Mouse (Mus musculus) heart, embryonic 16.5 days (tissue): ENCODE measurements at regions not wholly inside any gene's neighbourhood (a gene's known extent, or its start where the extent isn't known, plus 50 kb on each side); places are given as distances from the start of the nearest gene placed in this dataset.

Experiments used
- ATAC-seq: fragments of 200-750 bp; cut with Nextera tagmentation; replicated peaks from 2 replicates; pipeline ENCODE4 v1.8.0; 2017; ENCODE audit warnings: moderate number of reproducible peaks; ENCODE audit not compliant: insufficient read depth, low FRiP score; ENCODE audit errors: extremely low read depth
- H3K27ac ChIP-seq: fragments of 300-500 bp; sonication (generic); 2 replicates; pipeline ENCODE4 v1.5.1; 2014; ENCODE audit warnings: mild to moderate bottlenecking, low read length, control low read depth, moderate library complexity
- H3K27me3 ChIP-seq: fragments of 300-500 bp; sonication (generic); 2 replicates; pipeline ENCODE4 v1.6.1; 2014; ENCODE audit warnings: low read length, mixed read lengths; ENCODE audit not compliant: control insufficient read depth, insufficient read depth
- H3K36me3 ChIP-seq: fragments of 300-500 bp; sonication (generic); 2 replicates; pipeline ENCODE4 v1.6.1; 2014; ENCODE audit not compliant: control insufficient read depth, insufficient read depth
- H3K4me1 ChIP-seq: fragments of 300-500 bp; sonication (generic); 2 replicates; pipeline ENCODE4 v1.6.1; 2014; ENCODE audit warnings: low read length, mixed read lengths; ENCODE audit not compliant: control insufficient read depth, insufficient read depth
- H3K4me2 ChIP-seq: fragments of 300-500 bp; sonication (generic); 2 replicates; pipeline ENCODE4 v1.6.1; 2014; ENCODE audit warnings: low read depth, mild to moderate bottlenecking, control low read depth, low read length
- H3K4me3 ChIP-seq: fragments of 300-500 bp; sonication (generic); 2 replicates; pipeline ENCODE4 v1.5.1; 2014; ENCODE audit warnings: mild to moderate bottlenecking, control low read depth, low read length
- H3K9ac ChIP-seq: fragments of 300-500 bp; sonication (generic); 2 replicates; pipeline ENCODE4 v1.6.1; 2014; ENCODE audit warnings: low read length, control low read depth
- H3K9me3 ChIP-seq: fragments of 300-500 bp; sonication (generic); replicated peaks from 2 replicates; pipeline ENCODE4 v1.6.1; 2016; ENCODE audit warnings: low read length; ENCODE audit not compliant: control insufficient read depth
- WGBS: fragments of 180-500 bp; shearing (Covaris S2); extraction: QIAGEN DNeasy Blood & Tissue Kit; methylation state at CpG from one replicate; pipeline ENCODE4 v1.1.7; 2014; 5-methylcytosine and 5-hydroxymethylcytosine counted together

GRCm38 (mm10) chr9:115403354-115403968 is 93.2 kb upstream of the Stt3b start:
- peaks cover 8% of the 10 kb centered on the region for H3K4me1 ChIP-seq
- ATAC-seq, result no peak
- H3K4me2 ChIP-seq, result no peak overlapping the region
- no peak overlapping the region for H3K9ac ChIP-seq
- no peak overlapping the region for H3K4me3 ChIP-seq
- no peak overlapping the region for H3K27ac ChIP-seq
- WGBS, result 81% methylated on average over 7 of the region's 7 CpGs
- 0 out of 2 replicates have a peak, but pooled peaks cover under 1% of the 10 kb centered on the region for H3K9me3 ChIP-seq
- no peaks in the 10 kb centered on the region for H3K27me3 ChIP-seq
- no peaks in the 10 kb centered on the region for H3K36me3 ChIP-seq

- no peak for ATAC-seq
- H3K27me3 ChIP-seq, result no peaks in the 10 kb centered on the region
- 80% methylated on average over 21 of the region's 21 CpGs for WGBS
- H3K27ac ChIP-seq, result no peak overlapping the region
- no peaks in the 10 kb centered on the region for H3K36me3 ChIP-seq
- H3K4me1 ChIP-seq, result no peaks in the 10 kb centered on the region
- no peak overlapping the region for H3K9ac ChIP-seq
- no peaks in the 10 kb centered on the region for H3K9me3 ChIP-seq
- no peak overlapping the region for H3K4me2 ChIP-seq
- H3K4me3 ChIP-seq, result no peak overlapping the region
Observed at GRCm38 (mm10) chr9:115407901-115408470, 97.8 kb upstream of the Stt3b start.

GRCm38 (mm10) chr9:115408886-115409285 is 98.7 kb upstream of the Stt3b start:
- no peak for ATAC-seq
- no peaks in the 10 kb centered on the region for H3K36me3 ChIP-seq
- H3K4me1 ChIP-seq, result no peaks in the 10 kb centered on the region
- H3K27ac ChIP-seq, result no peak overlapping the region
- WGBS, result 80% methylated on average over 6 of the region's 6 CpGs
- H3K9ac ChIP-seq, result no peak overlapping the region
- H3K27me3 ChIP-seq, result no peaks in the 10 kb centered on the region
- no peak overlapping the region for H3K4me2 ChIP-seq
- no peaks in the 10 kb centered on the region for H3K9me3 ChIP-seq
- no peak overlapping the region for H3K4me3 ChIP-seq

- no peaks in the 10 kb centered on the region for H3K27me3 ChIP-seq
Observed at GRCm38 (mm10) chr9:115414190-115414589, 104.0 kb upstream of the Stt3b start.

GRCm38 (mm10) chr9:115422786-115423185 is 112.6 kb upstream of the Stt3b start:
- peaks cover 9% of the 10 kb centered on the region for H3K9me3 ChIP-seq
- H3K27ac ChIP-seq, result no peak overlapping the region
- no peaks in the 10 kb centered on the region for H3K27me3 ChIP-seq
- no peaks in the 10 kb centered on the region for H3K4me1 ChIP-seq
- no peak overlapping the region for H3K4me2 ChIP-seq
- ATAC-seq, result no peak
- no peaks in the 10 kb centered on the region for H3K36me3 ChIP-seq
- 72% methylated on average over 7 of the region's 7 CpGs for WGBS
- H3K9ac ChIP-seq, result no peak overlapping the region
- no peak overlapping the region for H3K4me3 ChIP-seq

More at GRCm38 (mm10) chr9:115414190-115414589, 104.0 kb upstream of the Stt3b start:
- Histone ChIP-seq H3K4me3 (no peak overlapping the region), H3K36me3 (no peaks in the 10 kb centered on the region), H3K9me3 (peaks cover 5% of the 10 kb centered on the region), H3K4me1 (no peaks in the 10 kb centered on the region), H3K4me2 (no peak overlapping the region), H3K27ac (no peak overlapping the region), H3K9ac (no peak overlapping the region)
- no peak for ATAC-seq
- 76% methylated on average over 4 of the region's 4 CpGs for WGBS

- Histone ChIP-seq H3K4me3 (no peak overlapping the region), H3K9me3 (no peaks in the 10 kb centered on the region), H3K27me3 (no peaks in the 10 kb centered on the region), H3K9ac (no peak overlapping the region), H3K36me3 (no peaks in the 10 kb centered on the region), H3K4me2 (no peak overlapping the region), H3K27ac (no peak overlapping the region), H3K4me1 (no peaks in the 10 kb centered on the region)
- 71% methylated on average over 8 of the region's 8 CpGs for whole genome bisulfite sequencing
- no peak for ATAC-seq
Observed at GRCm38 (mm10) chr9:115426682-115427081, 116.5 kb upstream of the Stt3b start.

- H3K27me3 ChIP-seq, result no peaks in the 10 kb centered on the region
- no peak overlapping the region for H3K9ac ChIP-seq
- no peak overlapping the region for H3K4me3 ChIP-seq
- WGBS, result 53% methylated on average over 4 of the region's 4 CpGs
- H3K4me1 ChIP-seq, result no peaks in the 10 kb centered on the region
- ATAC-seq, result no peak
- H3K27ac ChIP-seq, result no peak overlapping the region
- no peak overlapping the region for H3K4me2 ChIP-seq
- no peaks in the 10 kb centered on the region for H3K36me3 ChIP-seq
- no peaks in the 10 kb centered on the region for H3K9me3 ChIP-seq
Observed at GRCm38 (mm10) chr9:115430271-115430670, 120.0 kb upstream of the Stt3b start.

GRCm38 (mm10) chr9:115434696-115435095 is 124.5 kb upstream of the Stt3b start:
- Histone ChIP-seq H3K27ac (no peak overlapping the region), H3K4me2 (no peak overlapping the region), H3K9ac (no peak overlapping the region), H3K27me3 (no peaks in the 10 kb centered on the region), H3K4me3 (no peak overlapping the region), H3K4me1 (no peaks in the 10 kb centered on the region), H3K36me3 (no peaks in the 10 kb centered on the region), H3K9me3 (peaks cover 11% of the 10 kb centered on the region)
- WGBS, result 9% methylated on average over 5 of the region's 5 CpGs
- ATAC-seq, result no peak

GRCm38 (mm10) chr9:115436301-115436700 is 126.1 kb upstream of the Stt3b start:
- ATAC-seq, result no peak
- peaks cover 14% of the 10 kb centered on the region for H3K9me3 ChIP-seq
- no peaks in the 10 kb centered on the region for H3K27me3 ChIP-seq
- no peaks in the 10 kb centered on the region for H3K36me3 ChIP-seq
- H3K4me2 ChIP-seq, result no peak overlapping the region
- H3K9ac ChIP-seq, result no peak overlapping the region
- no peak overlapping the region for H3K4me3 ChIP-seq
- 85% methylated on average over 3 of the region's 3 CpGs for WGBS
- no peak overlapping the region for H3K27ac ChIP-seq
- H3K4me1 ChIP-seq, result no peaks in the 10 kb centered on the region
